Mouse (Mus musculus) CH12.LX (cell line): Measurements from ENCODE around the gene Gm12216.

Experiments used
- CTCF ChIP-seq, 2 experiments: IDR thresholded peaks in 1 of 2; conservative IDR thresholded peaks in 1 of 2; 2 replicates each; pipeline ENCODE4 v1.5.1; 2011 to 2012; ENCODE audit warnings: low read depth in 2 of 2, low read length in 2 of 2, improper control_type of control experiment in 1 of 2, inconsistent platforms in 1 of 2, mild to moderate bottlenecking in 1 of 2, moderate library complexity in 1 of 2
- E2F4 ChIP-seq: IDR thresholded peaks from 2 replicates; pipeline ENCODE4 v1.6.1; 2011; ENCODE audit warnings: low read depth, low read length, improper control_type of control experiment; ENCODE audit not compliant: insufficient replicate concordance
- GABPA ChIP-seq: IDR thresholded peaks from 2 replicates; pipeline ENCODE4 v1.6.1; 2012; ENCODE audit warnings: low read depth, low read length, improper control_type of control experiment, inconsistent platforms; ENCODE audit not compliant: insufficient replicate concordance
- JUN ChIP-seq: IDR thresholded peaks from 2 replicates; pipeline ENCODE4 v1.6.1; 2011; ENCODE audit warnings: low read depth, mild to moderate bottlenecking, low read length, improper control_type of control experiment, moderate library complexity; ENCODE audit not compliant: insufficient read depth
- MAFK ChIP-seq: IDR thresholded peaks from 2 replicates; pipeline ENCODE4 v1.6.1; 2011; ENCODE audit warnings: low read length, improper control_type of control experiment; ENCODE audit not compliant: insufficient replicate concordance
- MAX ChIP-seq: IDR thresholded peaks from 2 replicates; pipeline ENCODE4 v1.6.1; 2011; ENCODE audit warnings: low read length, improper control_type of control experiment
- NELFE ChIP-seq: IDR thresholded peaks from 2 replicates; pipeline ENCODE4 v1.6.1; 2011; ENCODE audit warnings: low read depth, low read length, improper control_type of control experiment
- POLR2AphosphoS2 ChIP-seq: IDR thresholded peaks from 2 replicates; pipeline ENCODE4 v1.6.1; 2011; ENCODE audit warnings: low read depth, low read length, improper control_type of control experiment
- USF2 ChIP-seq: conservative IDR thresholded peaks from 2 replicates; pipeline ENCODE4 v1.6.1; 2011; ENCODE audit warnings: low read depth, low read length, improper control_type of control experiment

GRCm38 (mm10) chr11:53810156-53810555 lies 48.9 kb downstream of the Gm12216 start:
- TF ChIP-seq POLR2AphosphoS2 (no peak), CTCF (conservative IDR thresholded peaks at IDR 0.05 in 1 of 2, IDR thresholded peaks at IDR 0.05 in 1 of 2; ENCODE audit: low read depth in 2 of 2, low read length in 2 of 2) (no peak), USF2 (no peak), NELFE (no peak), GABPA (no peak), MAFK (no peak), MAX (no peak), E2F4 (no peak), JUN (no peak)
